Mouse (Mus musculus) bone marrow, adult 2 months (tissue): Measurements from ENCODE around the gene Sdc1.

Experiments
- CTCF ChIP-seq: fragments of 200-500 bp; IDR thresholded peaks from 2 replicates; pipeline ENCODE4 v1.5.1; 2011; ENCODE audit warnings: low read length, control low read depth; ENCODE audit not compliant: control insufficient read depth, insufficient read depth
- POLR2A ChIP-seq: fragments of 200-500 bp; IDR thresholded peaks from 2 replicates; pipeline ENCODE4 v1.6.1; 2011; ENCODE audit warnings: low read depth, mild to moderate bottlenecking, control low read depth, low read length, borderline replicate concordance; ENCODE audit not compliant: control insufficient read depth

DNA sequence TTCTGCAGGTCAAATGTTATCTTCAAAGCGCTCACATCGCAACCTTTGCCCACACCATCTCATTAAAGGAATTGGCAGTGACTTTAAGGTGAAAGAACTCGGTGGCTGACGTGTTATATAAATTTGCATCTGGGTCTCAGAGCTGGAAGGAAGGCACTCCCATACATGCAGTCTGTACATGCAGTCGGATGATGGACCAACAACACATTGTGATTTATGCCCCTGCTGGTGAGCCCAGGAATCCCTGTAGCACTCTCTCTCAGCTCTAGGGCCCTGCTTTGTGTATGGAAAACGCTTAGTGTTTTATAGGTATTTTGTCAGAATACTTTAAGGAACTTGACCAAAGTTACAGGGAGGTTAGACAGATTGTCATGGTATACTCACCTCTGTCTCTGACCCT lies 10.6 kb upstream of the Sdc1 start:
- no peak for TF ChIP-seq CTCF
- TF ChIP-seq POLR2A, result no peak
